Mouse (Mus musculus) cerebellum, adult 11-12 months (tissue): ENCODE data around the gene Slc26a5.

Source experiments
- DNase-seq: peaks from one replicate; pipeline ENCODE4 v3.0.0; 2022

Slc26a5 gene

GRCm38 (mm10) chr5:21804837-21805236 lies 60.6 kb downstream of the Slc26a5 start:
- no peak for DNase-seq

DNA sequence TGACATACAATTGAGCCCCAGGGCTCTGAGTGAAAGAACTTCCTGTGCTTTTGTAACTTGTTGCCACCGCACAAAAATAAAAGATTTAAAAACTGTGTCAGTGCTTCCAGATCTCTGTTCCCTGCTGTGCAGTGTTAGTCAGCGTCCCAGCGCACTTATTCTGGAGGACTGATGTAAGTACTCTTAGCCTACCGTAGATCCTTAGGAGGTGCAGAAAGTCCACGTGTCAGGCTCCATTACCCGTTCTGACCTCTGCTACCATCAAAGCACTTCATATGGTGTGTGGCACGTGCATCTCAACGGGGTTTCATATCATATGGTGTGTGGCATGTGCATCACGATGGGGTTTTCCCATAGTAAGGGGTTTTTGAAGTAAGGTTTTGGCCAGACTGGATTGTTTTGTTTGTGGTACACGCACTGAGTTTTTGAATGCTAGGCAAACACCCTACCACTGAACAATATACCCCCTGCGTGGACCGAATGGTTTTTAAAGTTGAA lies 61.7 kb downstream of the Slc26a5 start:
- DNase-seq: no peak

DNA sequence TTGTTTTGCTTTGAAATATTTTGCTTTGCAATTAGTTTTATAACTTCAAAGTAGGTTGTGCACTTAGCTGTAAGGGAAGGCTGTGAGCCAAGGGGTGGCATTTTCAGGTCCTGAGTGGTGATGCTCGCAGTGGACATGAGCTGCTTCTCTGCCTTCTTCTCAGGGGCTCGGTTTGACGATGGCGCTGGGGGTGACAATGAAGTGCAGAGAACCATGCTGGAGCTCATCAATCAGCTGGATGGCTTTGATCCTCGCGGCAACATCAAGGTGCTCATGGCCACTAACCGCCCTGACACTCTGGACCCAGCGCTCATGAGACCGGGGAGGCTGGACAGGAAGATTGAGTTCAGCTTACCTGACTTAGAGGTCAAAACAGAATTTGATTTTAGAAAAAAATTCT lies 62.5 kb downstream of the Slc26a5 start:
- DNase-seq: no peak

DNA sequence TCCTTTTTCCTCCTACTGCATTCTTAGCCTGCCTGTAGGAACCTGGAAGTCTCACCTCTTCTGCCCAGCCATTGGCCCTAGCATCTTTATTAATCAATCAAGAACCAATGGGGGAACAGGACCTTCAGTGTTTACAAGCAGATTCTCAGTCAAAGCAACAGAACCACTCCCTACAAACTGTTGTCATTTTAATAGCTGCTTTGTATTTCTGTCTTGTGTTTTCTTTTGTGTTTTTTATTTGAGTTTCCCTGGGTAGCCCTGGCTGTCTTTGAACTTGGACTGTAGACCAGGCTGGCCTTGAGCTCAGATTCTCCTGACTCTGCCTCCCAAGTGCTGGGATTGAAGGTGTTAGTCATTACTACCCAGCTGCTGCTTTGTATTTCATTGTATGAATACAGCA lies 73.2 kb downstream of the Slc26a5 start:
- no peak for DNase-seq

DNA sequence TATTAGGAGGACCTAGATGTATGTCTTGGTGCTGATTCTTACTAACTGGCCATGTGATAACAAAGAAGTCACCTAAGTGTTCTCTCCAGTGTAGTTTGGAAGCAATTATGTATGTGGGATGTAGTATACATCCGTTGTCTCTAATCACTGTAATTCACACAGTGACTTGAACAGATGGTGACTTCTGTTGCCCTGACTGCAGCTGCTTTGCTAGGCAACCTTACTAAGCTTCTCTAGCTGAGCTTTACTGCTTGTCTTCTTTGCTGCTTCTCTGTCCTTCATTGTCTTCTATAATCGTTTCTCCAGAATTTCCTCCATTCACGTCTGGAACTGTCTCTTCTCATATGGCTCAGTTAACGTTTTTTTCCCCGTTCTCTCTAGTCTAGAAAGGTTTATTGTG lies 76.3 kb downstream of the Slc26a5 start:
- DNase-seq: no peak

DNA sequence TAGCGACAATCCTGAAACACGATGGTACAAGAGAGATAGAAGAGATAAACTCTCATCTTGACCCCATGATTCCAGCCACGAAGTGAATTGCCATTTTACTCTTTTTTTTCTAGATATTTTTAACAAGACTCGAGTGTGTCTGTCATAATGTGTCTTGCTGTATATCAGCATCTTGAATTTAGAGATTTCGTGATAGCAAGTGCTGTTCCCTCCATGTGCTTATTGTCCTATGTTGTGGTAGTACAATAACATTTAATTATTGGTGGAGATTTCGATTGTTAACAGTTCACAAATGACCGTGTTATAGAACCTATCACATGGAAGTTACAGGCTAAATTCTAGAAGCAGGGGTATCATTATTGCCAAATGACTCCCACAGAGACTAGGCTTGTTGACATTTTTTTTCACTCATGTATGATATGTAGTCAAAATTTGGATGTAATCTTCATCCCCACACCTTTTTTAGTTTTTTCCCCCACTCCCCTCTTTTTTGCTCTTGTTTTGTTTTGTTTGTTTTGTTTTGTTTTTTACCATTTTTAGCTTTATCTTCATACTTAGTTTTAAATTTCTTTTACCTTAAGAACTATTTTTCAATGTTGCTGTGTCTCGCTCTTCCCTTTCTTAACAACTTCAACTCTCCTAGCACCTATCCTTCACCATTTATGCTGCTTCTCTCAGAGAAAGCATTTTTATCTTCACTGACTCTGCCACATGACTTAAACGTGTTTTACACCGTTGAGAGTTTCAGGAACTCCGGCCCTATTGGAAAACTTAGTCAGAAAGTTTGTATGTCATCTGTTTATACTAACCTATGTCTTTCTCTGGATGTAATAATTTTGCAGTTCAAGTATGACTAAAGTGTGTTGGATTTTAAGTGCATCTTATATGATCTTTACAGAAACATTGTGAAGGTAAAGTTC lies 78.0 kb downstream of the Slc26a5 start:
- no peak for DNase-seq

GRCm38 (mm10) chr5:21786258-21787185 lies 78.9 kb downstream of the Slc26a5 start:
- peak; percentile 90 for DNase-seq

DNA sequence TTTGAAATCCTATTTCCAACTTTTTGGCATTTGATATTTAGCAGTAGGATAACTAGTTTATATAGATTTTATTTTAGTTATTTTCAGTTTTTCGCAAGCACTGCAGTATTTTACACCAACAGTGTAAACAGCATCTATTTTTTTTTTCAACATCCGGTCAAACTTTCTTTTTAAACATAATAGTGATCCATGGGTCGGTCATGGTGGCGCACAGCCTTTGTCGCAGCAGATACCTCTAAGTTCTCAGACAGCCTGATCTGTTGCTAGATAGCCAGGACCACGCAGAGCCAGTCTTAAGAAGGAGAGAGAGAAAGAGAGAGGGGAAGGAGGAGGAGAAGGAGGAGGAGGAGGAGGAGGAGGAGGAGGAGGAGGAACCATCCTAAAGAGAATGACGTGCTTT lies 79.6 kb downstream of the Slc26a5 start:
- no peak for DNase-seq

- DNase-seq: peak; percentile 91
Observed at GRCm38 (mm10) chr5:21785053-21785452, 80.4 kb downstream of the Slc26a5 start, which contains the start of the genes Dnajc2 and Psmc2. Gene Dnajc2, minus strand, starts transcription at chr5:21785251. Gene Psmc2, plus strand, starts transcription at chr5:21785283.

GRCm38 (mm10) chr5:21784161-21785052 lies 81.0 kb downstream of the Slc26a5 start:
- DNase-seq: peak; percentile 18

- no peak for DNase-seq
Observed at GRCm38 (mm10) chr5:21776491-21776890, 88.9 kb downstream of the Slc26a5 start.

DNA sequence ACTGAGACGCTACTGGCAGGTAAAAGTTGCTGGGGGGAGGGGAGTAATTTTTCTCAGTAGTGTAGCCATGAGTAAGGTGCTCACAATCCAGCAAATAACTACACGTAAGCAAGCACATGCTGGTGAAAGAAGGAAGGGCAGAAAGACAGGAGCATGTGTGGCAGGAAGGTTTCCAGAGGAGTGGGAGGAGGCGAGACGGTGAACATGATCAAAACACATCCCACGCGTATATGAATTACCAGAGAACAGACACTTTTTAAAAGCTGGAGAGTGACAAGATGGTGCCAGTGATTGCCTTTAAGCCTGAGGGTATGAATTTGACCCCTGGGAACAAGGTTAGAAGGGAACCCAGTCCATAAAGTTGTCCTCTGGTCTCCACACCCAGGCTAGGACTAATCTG lies 95.6 kb downstream of the Slc26a5 start:
- no peak for DNase-seq

GRCm38 (mm10) chr5:21768506-21768905 lies 96.9 kb downstream of the Slc26a5 start:
- no peak for DNase-seq
